ENCODE assay signal across 9 mouse cellular contexts in the genomic region with DNA sequence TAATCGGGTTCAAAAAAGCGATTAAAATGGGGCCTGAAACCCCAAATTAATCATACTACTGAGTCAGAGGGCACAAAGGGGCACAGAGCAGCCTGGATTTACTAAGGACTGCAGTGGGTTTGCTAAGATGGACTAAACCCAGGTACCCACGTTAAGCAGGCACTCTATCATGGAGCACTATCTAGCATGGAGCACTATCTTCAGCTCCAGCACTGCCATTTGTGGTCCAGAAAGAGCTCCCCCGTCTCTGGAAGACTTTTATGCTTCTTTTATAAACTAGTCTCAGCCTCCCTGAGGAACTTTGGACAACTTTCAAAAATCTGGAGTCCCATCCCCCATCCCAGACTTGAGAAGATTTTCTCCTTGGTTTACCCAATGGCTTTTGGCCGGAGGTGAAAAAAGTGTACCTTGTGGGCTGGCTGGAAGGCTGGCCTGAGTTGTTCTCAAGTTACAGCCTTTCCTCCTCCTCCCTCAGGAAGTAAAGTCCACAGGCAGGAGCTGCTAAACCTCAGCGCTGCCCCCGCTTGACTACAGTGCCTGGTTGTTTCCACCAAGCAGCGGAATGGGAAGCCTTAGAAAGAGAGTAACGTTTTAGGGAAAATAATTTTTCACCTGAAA. TPM values are rescaled to one million over a fixed set of nuclear protein-coding genes. Genes with fewer than 3 reads are reported as not detected.
DNase-seq lines count a peak whose midpoint lies in the region; ATAC-seq and TF ChIP-seq lines count a peak whose summit lies in the region.
"Had no signal": no experiment of that assay in that cellular context is flagged by ENCODE, and none has a peak within 500 bp of the region (broad histone marks: within the 10 kb centered on the region; RNA-seq: fewer than 3 reads in every experiment).

Slc16a4 (plus strand) TSS at position 467 of the 618 bp plus-strand sequence.

- DNase-seq in left cerebral cortex, postnatal 10 days (ENCODE audit: extremely low spot score in 1 of 2, low spot score in 2 of 2) = peak; percentile 13 to 79
- no peak for DNase-seq in left cerebral cortex, postnatal 14 days (ENCODE audit: low spot score in 2 of 2)
- peak; percentile 70 for DNase-seq in embryonic facial prominence, embryonic 10.5 days (ENCODE audit: low spot score)
- DNase-seq in lung, postnatal 0 days (ENCODE audit: low spot score) = peak; percentile 74
- no peak for DNase-seq in thymus, postnatal 14 days
- DNase-seq in cerebellum, adult 9-10 months = no peak
- DNase-seq in cerebellum, adult 11 months = no peak

- peaks cover 16% of the 10 kb centered on the region; the same call in 1 of the 2 replicates for H3K36me3 ChIP-seq in embryonic facial prominence, embryonic 10.5 days (replicated peaks)
- no peaks in the 10 kb centered on the region for H3K36me3 ChIP-seq in intestine, embryonic 16.5 days (ENCODE audit: control insufficient read depth, insufficient read depth, low read length)
- H3K36me3 ChIP-seq in lung, postnatal 0 days (ENCODE audit: insufficient read depth, low read length) = no peaks in the 10 kb centered on the region

- no peaks in the 10 kb centered on the region for H3K27me3 ChIP-seq in embryonic facial prominence, embryonic 10.5 days (replicated peaks; ENCODE audit: low read depth, poor library complexity, severe bottlenecking)
- H3K27me3 ChIP-seq in intestine, embryonic 16.5 days (replicated peaks; ENCODE audit: control insufficient read depth, insufficient read depth, low read length) = no peaks in the 10 kb centered on the region
- no peaks in the 10 kb centered on the region for H3K27me3 ChIP-seq in lung, postnatal 0 days (replicated peaks; ENCODE audit: insufficient read depth, low read length)

- H3K9me3 ChIP-seq in embryonic facial prominence, embryonic 10.5 days = no peaks in the 10 kb centered on the region
- H3K9me3 ChIP-seq in intestine, embryonic 16.5 days (ENCODE audit: control insufficient read depth, low read length) = no peaks in the 10 kb centered on the region
- H3K9me3 ChIP-seq in lung, postnatal 0 days (ENCODE audit: low read length) = no peaks in the 10 kb centered on the region

- 0 out of 2 replicates have a peak within 1 kb of the TSS, but pooled peaks have one; percentile 5 for H3K4me2 ChIP-seq in intestine, embryonic 16.5 days (ENCODE audit: low read depth, low read length)
- H3K4me2 ChIP-seq in lung, postnatal 0 days (replicated peaks; ENCODE audit: low read depth, low read length) = peak within 1 kb of the TSS; percentile 6; the same call in 1 of the 2 replicates

- 25% methylated on average over 9 of the region's 9 CpGs for WGBS in embryonic facial prominence, embryonic 10.5 days
- WGBS in intestine, embryonic 16.5 days = 22% methylated on average over 9 of the region's 9 CpGs
- WGBS in lung, postnatal 0 days = 22% methylated on average over 9 of the region's 9 CpGs

- no peak within 1 kb of the TSS for H3K4me3 ChIP-seq in embryonic facial prominence, embryonic 10.5 days
- no peak within 1 kb of the TSS for H3K4me3 ChIP-seq in intestine, embryonic 16.5 days (ENCODE audit: low read length)
- no peak within 1 kb of the TSS for H3K4me3 ChIP-seq in lung, postnatal 0 days (ENCODE audit: low read depth, low read length)

- H3K4me1 ChIP-seq in embryonic facial prominence, embryonic 10.5 days = peaks cover 15% of the 10 kb centered on the region
- peaks cover 3% of the 10 kb centered on the region; the same call in 1 of the 2 replicates for H3K4me1 ChIP-seq in intestine, embryonic 16.5 days (ENCODE audit: control insufficient read depth, insufficient read depth, low read length)
- H3K4me1 ChIP-seq in lung, postnatal 0 days (ENCODE audit: insufficient read depth, low read depth, low read length) = no peaks in the 10 kb centered on the region

- no peak for TF ChIP-seq EP300 in lung, postnatal 0 days (IDR thresholded peaks at IDR 0.05)

- intact Hi-C loops in left cerebral cortex, postnatal 10 days (cut with DNase I) = no loop called here
- intact Hi-C loops in left cerebral cortex, postnatal 14 days (cut with DNase I) = loop anchor here (5.0 kb wide), 1 partner anchor 41 kb away; the partner anchor contains the start of gene Rbm15

- no peak for TF ChIP-seq CTCF in lung, postnatal 0 days (IDR thresholded peaks at IDR 0.05)

- H3K9ac ChIP-seq in intestine, embryonic 16.5 days (ENCODE audit: low read depth, low read length) = no peak within 1 kb of the TSS
- H3K9ac ChIP-seq in lung, postnatal 0 days (replicated peaks; ENCODE audit: low read depth) = no peak within 1 kb of the TSS

- ATAC-seq in intestine, embryonic 16.5 days = peak; percentile 93
- peak; percentile 75 for ATAC-seq in lung, postnatal 0 days

- peak within 1 kb of the TSS; percentile 48 for H3K27ac ChIP-seq in embryonic facial prominence, embryonic 10.5 days (replicated peaks)
- H3K27ac ChIP-seq in intestine, embryonic 16.5 days (ENCODE audit: low read length) = peak within 1 kb of the TSS; percentile 61; the same call in 1 of the 2 replicates
- H3K27ac ChIP-seq in lung, postnatal 0 days (ENCODE audit: low read length) = no peak within 1 kb of the TSS
- H3K27ac ChIP-seq: macrophage had no signal

RNA-seq across cellular contexts. Expression of gene Slc16a4, which starts in this region (rescaled TPM):
- 1 to 10 TPM; 1.8 to 2.3 TPM for total RNA-seq in left cerebral cortex, postnatal 10 days (2021)
- 1 to 10 TPM; 2.4 to 2.7 TPM for total RNA-seq in left cerebral cortex, postnatal 14 days (2021)
- polyA plus RNA-seq in embryonic facial prominence, embryonic 10.5 days (2016; fragmentation: Nextera tagmentation; extraction: Ambion mirVana) = 2.1 and 2.5 TPM in 2 replicates
- 1.5 and 1.7 TPM in 2 replicates for polyA plus RNA-seq in intestine, embryonic 16.5 days (2015; fragmentation: Nextera tagmentation; extraction: Ambion mirVana)
- 0.49 and 0.73 TPM in 2 replicates for polyA plus RNA-seq in lung, postnatal 0 days (2015; fragmentation: Nextera tagmentation; extraction: Ambion mirVana)
- polyA plus RNA-seq: macrophage had no signal

Comparison
In these comparisons a context has a peak if more than half of its experiments do, and no peak if none do; other contexts are left out.
1. DNase-seq: peak in left cerebral cortex, postnatal 10 days (2 of 2) and embryonic facial prominence, embryonic 10.5 days (single experiment); none in left cerebral cortex, postnatal 14 days (0 of 2), thymus, postnatal 14 days (single experiment), cerebellum, adult 9-10 months (single experiment) and cerebellum, adult 11 months (single experiment).
2. Peak in DNase-seq, ATAC-seq and H3K4me2 ChIP-seq in lung, postnatal 0 days; RNA of the gene not detected or under 1 TPM.